Mouse (Mus musculus) stomach, embryonic 15.5 days (tissue): Measurements from ENCODE around the gene Hist2h2aa1. TPM values are rescaled to one million over a fixed set of nuclear protein-coding genes. Genes with fewer than 3 reads are reported as not detected.
"Not testable (repeated sequence)": the region's sequence is repeated elsewhere in the genome, so short reads cannot be mapped to it uniquely, and the experiment has no call there.

Experiments
- ATAC-seq: fragments of 200-750 bp; cut with Nextera tagmentation; 2 replicates; pipeline ENCODE4 v1.8.0; 2017; ENCODE audit warnings: low read depth, moderate number of reproducible peaks, moderate TSS enrichment; ENCODE audit not compliant: insufficient read depth, low FRiP score
- H3K27ac ChIP-seq: fragments of 300-500 bp; sonication (generic); 2 replicates; pipeline ENCODE4 v1.5.1; 2015; ENCODE audit warnings: mild to moderate bottlenecking, inconsistent platforms
- H3K27me3 ChIP-seq: fragments of 300-500 bp; sonication (generic); replicated peaks from 2 replicates; pipeline ENCODE4 v1.6.1; 2015; ENCODE audit warnings: inconsistent platforms
- H3K36me3 ChIP-seq: fragments of 300-500 bp; sonication (generic); 2 replicates; pipeline ENCODE4 v1.6.1; 2015; ENCODE audit warnings: inconsistent platforms
- H3K4me1 ChIP-seq: fragments of 300-500 bp; sonication (generic); 2 replicates; pipeline ENCODE4 v1.6.1; 2015; ENCODE audit warnings: inconsistent platforms
- H3K4me2 ChIP-seq: fragments of 300-500 bp; sonication (generic); 2 replicates; pipeline ENCODE4 v1.6.1; 2015; ENCODE audit warnings: mild to moderate bottlenecking, inconsistent platforms
- H3K4me3 ChIP-seq: fragments of 300-500 bp; sonication (generic); replicated peaks from 2 replicates; pipeline ENCODE4 v1.5.1; 2015; ENCODE audit warnings: inconsistent platforms
- H3K9ac ChIP-seq: fragments of 300-500 bp; sonication (generic); 2 replicates; pipeline ENCODE4 v1.6.1; 2015; ENCODE audit warnings: inconsistent platforms
- H3K9me3 ChIP-seq: fragments of 300-500 bp; sonication (generic); 2 replicates; pipeline ENCODE4 v1.6.1; 2016; ENCODE audit warnings: inconsistent platforms
- WGBS: fragments of 180-500 bp; shearing (Covaris S2); methylation state at CpG from one replicate; pipeline ENCODE4 v1.1.7; 2015; 5-methylcytosine and 5-hydroxymethylcytosine counted together
- polyA plus RNA-seq: library from polyadenylated mRNA; unstranded; fragments of >200 nt; fragmentation: Nextera tagmentation; extraction: Ambion mirVana; gene quantifications from 2 replicates; pipeline ENCODE4 v1.2.1, GENCODE M21; 2015

Gene Hist2h2aa1
- polyA plus RNA-seq, 1 experiment from 2014 or later, result 23.0 TPM

DNA sequence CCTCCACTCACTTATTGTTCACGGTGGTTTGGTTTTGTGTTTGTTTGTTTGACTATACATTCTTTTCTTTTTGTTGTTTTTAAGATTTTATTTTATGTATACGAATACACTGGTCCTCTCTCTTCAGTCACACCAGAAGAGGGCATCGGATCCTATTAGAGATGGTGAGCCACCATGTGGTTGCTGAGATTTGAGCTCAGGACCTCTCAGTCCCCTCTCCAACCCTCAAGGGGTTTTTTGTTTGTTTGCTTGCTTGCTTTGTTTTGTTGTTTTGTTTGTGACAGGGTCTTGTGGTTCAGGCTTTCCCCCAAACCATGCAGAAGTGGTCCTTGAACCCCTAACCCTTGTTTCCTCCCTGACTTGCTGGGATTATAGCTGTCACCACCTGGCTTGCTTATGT is 16.3 kb downstream of the Hist2h2aa1 start:
- no peaks in the 10 kb centered on the region for H3K36me3 ChIP-seq
- peak overlapping the region; percentile 99 for H3K27ac ChIP-seq
- 55% methylated on average over 3 of the region's 3 CpGs for WGBS
- no peaks in the 10 kb centered on the region for H3K27me3 ChIP-seq
- peak overlapping the region; percentile 64; the same call in 1 of the 2 replicates for H3K4me3 ChIP-seq
- H3K4me2 ChIP-seq, result peak overlapping the region; percentile 73
- H3K9me3 ChIP-seq, result no peaks in the 10 kb centered on the region
- H3K4me1 ChIP-seq, result peaks cover 10% of the 10 kb centered on the region
- H3K9ac ChIP-seq, result peak overlapping the region; percentile 66; the same call in 1 of the 2 replicates
- ATAC-seq, result no peak

DNA sequence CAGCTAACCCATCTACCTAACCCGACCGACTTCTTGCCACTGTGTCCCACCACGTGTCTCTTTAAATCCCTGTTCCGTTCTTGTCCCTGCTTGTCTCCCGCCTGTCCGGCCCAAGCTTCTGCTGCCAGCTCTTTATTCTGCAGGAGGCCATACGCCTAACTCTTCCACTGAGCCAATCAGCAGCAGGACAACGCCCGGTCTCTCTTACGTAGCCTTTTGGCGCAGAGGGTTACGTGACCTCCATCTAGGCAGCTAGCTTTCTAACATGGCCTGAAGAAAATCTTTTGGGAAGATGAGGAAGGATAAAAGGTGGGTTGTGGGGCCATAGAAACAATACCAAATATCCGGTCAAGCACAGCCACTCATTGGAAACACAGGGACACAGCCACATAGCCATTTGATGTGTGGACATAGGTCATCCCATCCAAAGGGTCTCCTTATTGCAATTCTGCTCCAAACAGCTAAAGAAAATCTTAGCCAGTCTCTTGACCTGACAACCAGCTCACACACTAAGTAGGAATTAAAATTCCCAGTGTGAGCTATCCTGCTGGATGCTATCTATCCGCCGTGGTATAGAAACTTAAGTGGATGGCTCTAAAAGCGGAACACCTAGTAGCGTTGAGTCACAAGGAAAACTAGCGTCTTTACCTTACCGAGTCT is 17.0 kb downstream of the Hist2h2aa1 start:
- Histone ChIP-seq H3K27me3 (no peaks in the 10 kb centered on the region), H3K36me3 (no peaks in the 10 kb centered on the region), H3K4me2 (peak overlapping the region; percentile 73), H3K4me3 (peak overlapping the region; percentile 64), H3K4me1 (peaks cover 13% of the 10 kb centered on the region), H3K27ac (peak overlapping the region; percentile 99), H3K9me3 (no peaks in the 10 kb centered on the region), H3K9ac (peak overlapping the region; percentile 66)
- under 1% methylated on average over 19 of the region's 19 CpGs for WGBS
- peak; percentile 77 for ATAC-seq

DNA sequence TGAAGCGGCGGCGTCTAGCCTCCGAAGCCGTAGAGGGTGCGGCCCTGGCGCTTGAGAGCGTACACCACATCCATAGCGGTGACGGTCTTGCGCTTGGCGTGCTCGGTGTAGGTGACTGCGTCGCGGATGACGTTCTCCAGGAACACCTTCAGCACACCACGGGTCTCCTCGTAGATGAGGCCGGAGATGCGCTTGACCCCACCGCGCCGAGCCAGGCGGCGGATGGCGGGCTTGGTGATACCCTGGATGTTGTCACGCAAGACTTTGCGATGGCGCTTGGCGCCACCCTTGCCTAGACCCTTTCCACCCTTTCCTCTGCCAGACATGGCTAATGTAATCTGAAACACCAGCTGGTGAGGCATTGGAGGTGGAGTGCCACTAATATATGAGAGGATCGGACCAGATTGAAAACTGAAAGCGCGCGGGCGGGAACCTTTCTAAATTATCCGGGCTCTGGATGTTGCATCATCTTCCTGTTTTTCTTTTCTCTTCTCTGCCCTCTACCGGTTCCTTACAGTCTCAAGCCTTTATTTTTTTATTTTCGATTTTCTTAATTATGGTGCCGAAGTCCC is 17.8 kb downstream of the Hist2h2aa1 start, which contains the start of gene Hist2h4:
TSS of gene Hist2h4 (minus strand) at position 333 of the 572 bp plus-strand sequence.
- peaks cover 13% of the 10 kb centered on the region for H3K4me1 ChIP-seq
- H3K9me3 ChIP-seq, result no peaks in the 10 kb centered on the region
- H3K4me3 ChIP-seq, result peak within 1 kb of the TSS; percentile 64
- H3K27ac ChIP-seq, result peak within 1 kb of the TSS; percentile 99
- H3K9ac ChIP-seq, result peak within 1 kb of the TSS; percentile 66
- 1% methylated on average over 40 of the region's 40 CpGs for WGBS
- peak; percentile 90 for ATAC-seq
- peak within 1 kb of the TSS; percentile 73 for H3K4me2 ChIP-seq
- H3K27me3 ChIP-seq, result no peaks in the 10 kb centered on the region
- H3K36me3 ChIP-seq, result no peaks in the 10 kb centered on the region

DNA sequence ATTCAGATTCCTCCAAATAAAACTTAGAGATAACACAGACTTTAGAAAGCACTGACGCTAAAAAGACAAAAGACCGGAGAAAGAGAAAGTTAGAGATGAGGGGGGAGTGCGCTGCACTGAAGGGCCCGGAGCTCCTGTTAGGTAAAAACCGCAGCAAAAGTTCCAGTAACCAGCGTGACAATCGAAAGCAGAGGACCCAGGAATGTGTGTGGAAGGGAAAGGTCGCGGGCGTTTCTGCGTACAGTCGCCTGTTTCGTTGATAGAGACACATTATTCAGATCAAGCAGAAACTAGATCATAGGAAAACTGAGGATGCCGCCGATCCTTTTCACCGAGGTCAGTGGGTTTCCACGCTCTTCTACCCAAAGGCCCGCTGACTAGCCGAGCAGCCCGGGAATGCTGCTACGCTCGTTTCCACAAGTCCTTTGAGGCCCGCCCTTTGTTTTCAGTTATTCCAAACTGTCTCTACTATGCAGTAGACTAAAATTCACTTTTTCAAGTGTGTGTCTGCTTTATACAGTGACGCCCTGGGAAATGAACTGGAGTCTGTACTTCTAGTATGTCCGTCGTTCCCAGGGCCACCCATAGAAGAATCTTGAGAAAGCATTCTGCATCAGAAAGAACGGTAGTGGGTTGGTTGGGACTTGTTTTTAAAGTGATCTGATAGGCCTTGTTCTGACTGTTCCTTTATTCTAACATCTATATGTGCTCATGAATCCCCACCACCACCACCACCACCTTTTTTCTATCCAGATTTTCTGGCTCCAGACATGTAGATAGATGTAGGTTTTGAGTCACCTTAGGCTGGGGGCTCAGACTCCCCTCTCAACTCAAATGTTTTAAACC is 18.5 kb downstream of the Hist2h2aa1 start:
- H3K27ac ChIP-seq, result peak overlapping the region; percentile 99
- 6% methylated on average over 27 of the region's 27 CpGs for WGBS
- no peaks in the 10 kb centered on the region for H3K9me3 ChIP-seq
- H3K36me3 ChIP-seq, result no peaks in the 10 kb centered on the region
- ATAC-seq, result no peak
- peak overlapping the region; percentile 59 for H3K4me2 ChIP-seq
- H3K9ac ChIP-seq, result peak overlapping the region; percentile 41
- peaks cover 13% of the 10 kb centered on the region for H3K4me1 ChIP-seq
- H3K4me3 ChIP-seq, result peak overlapping the region; percentile 64
- no peaks in the 10 kb centered on the region for H3K27me3 ChIP-seq

DNA sequence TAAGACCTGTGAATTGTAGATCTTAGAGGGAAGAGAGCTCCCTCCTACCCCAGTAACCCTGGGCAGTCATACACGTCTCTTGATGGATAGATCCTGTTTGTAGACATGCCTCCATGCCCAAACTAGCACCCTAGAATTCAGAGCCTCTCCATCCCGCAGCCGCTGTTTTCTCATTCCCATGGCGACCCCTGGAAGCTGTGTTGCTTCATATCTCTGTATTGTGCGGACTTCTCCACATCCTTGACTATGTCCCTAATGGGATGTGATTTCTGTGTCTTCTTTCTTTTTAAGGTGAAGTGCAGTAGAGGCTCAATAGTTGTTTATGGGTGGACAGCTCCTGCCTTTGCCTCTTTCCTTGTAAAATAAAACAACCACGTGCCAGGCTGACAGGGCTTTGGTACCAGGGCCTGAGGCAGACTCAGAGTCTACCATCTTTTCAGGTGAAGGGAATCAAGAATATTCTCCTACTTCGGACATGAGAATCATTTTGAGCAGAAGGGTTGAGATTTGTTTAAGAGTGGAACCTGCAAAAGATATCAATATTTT is 19.2 kb downstream of the Hist2h2aa1 start:
- H3K4me2 ChIP-seq, result peak overlapping the region; percentile 59
- peak overlapping the region; percentile 99 for H3K27ac ChIP-seq
- ATAC-seq, result no peak
- 74% methylated on average over 7 of the region's 7 CpGs for WGBS
- no peaks in the 10 kb centered on the region for H3K27me3 ChIP-seq
- H3K4me3 ChIP-seq, result peak overlapping the region; percentile 64; the same call in 1 of the 2 replicates
- H3K36me3 ChIP-seq, result no peaks in the 10 kb centered on the region
- H3K9me3 ChIP-seq, result no peaks in the 10 kb centered on the region
- peaks cover 13% of the 10 kb centered on the region for H3K4me1 ChIP-seq
- H3K9ac ChIP-seq, result no peak overlapping the region

DNA sequence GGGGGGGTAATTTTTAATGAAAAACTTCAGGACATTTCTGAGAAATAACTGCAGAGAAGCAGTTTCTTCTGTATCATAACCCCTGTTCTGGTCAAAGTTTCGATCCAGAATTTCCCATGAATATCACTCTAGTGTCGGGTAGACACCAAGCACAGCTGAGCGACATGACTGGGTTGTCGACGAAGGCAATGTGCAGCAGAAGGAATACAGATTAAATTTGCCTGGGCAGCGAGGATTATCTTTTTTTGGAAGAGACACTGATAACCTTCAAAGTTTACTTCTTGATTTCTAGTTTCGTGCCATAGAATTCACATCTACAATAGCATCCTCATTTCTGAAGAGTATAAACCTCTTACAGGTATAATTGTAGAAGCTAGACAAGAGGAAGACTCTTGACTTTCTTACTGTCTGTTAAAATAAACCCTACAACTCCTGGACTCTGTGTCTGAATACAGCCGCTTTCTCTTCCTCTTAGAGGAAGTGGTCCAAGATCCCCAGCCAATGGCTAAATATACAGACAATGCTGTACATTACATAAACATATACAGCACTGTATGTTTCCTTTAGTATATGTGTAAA is 20.9 kb downstream of the Hist2h2aa1 start:
- peaks cover 13% of the 10 kb centered on the region for H3K4me1 ChIP-seq
- no peak overlapping the region for H3K9ac ChIP-seq
- WGBS, result 80% methylated on average over 8 of the region's 8 CpGs
- H3K9me3 ChIP-seq, result no peaks in the 10 kb centered on the region
- H3K36me3 ChIP-seq, result no peaks in the 10 kb centered on the region
- no peak overlapping the region for H3K4me3 ChIP-seq
- H3K27ac ChIP-seq, result no peak overlapping the region
- H3K27me3 ChIP-seq, result no peaks in the 10 kb centered on the region
- ATAC-seq, result no peak
- no peak overlapping the region for H3K4me2 ChIP-seq

DNA sequence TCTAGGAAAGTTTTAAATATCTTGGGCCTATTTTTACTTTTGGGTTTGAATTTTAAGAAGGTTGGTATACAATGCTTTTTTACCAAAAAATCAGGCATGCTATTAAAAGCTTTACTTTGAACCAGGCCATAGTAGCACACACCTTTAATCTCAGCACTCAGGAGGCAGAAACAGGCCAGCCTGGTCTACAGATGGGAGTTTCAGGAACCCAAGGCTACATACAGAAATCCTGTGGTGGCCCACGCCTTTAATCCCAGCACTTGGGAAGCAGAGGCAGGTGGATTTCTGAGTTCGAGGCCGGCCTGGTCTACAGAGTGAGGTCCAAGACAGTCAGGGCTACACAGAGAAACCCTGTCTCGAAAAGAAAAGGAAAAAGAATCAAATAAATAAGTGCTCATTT is 22.2 kb downstream of the Hist2h2aa1 start:
- H3K4me2 ChIP-seq, result peak overlapping the region; percentile 60
- H3K9me3 ChIP-seq, result no peaks in the 10 kb centered on the region
- peaks cover 7% of the 10 kb centered on the region for H3K4me1 ChIP-seq
- peak overlapping the region; percentile 97 for H3K27ac ChIP-seq
- no peak overlapping the region for H3K4me3 ChIP-seq
- no peak overlapping the region for H3K9ac ChIP-seq
- H3K36me3 ChIP-seq, result no peaks in the 10 kb centered on the region
- H3K27me3 ChIP-seq, result no peaks in the 10 kb centered on the region
- no peak for ATAC-seq
- 67% methylated on average over 4 of the region's 4 CpGs for WGBS

DNA sequence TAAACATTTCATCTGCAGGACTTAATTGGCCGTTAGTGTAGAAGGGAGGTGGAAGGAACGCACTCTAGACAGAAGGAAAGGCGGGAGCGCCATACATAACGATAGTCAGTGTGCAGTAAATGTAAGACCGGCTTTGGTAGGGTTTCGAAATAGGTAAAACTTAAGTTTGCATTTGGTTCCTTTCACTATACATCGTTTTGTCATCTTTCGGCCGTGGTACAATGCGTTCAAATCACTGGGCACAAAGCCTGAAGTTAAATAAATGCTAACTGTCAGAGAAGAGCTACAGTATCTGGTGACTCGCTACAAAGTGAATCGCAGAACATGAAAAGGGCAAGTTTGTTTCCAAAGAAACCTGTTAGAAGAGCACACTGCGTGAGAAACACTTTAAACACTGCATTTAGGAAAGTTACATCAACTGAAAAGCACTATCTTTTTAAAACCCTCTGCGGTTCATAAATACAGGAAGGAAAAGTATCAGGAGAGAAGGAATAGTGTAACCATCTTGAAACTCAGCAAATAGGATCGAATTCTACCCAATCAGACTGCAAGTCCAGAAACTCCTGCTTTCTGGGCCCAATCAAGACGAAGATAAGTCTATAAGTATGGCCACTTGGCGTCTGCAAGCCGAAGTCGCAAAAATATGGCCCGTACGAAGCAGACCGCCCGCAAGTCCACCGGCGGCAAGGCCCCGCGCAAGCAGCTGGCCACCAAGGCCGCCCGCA is 22.9 kb downstream of the Hist2h2aa1 start, which contains the start of gene Hist2h3b:
TSS of gene Hist2h3b (plus strand) at position 604 of the 725 bp plus-strand sequence.
- WGBS, result 13% methylated on average over 30 of the region's 30 CpGs
- Histone ChIP-seq H3K27me3 (no peaks in the 10 kb centered on the region), H3K9ac (peak within 1 kb of the TSS; percentile 0; the same call in 1 of the 2 replicates), H3K9me3 (no peaks in the 10 kb centered on the region), H3K36me3 (no peaks in the 10 kb centered on the region), H3K4me2 (peak within 1 kb of the TSS; percentile 65), H3K4me1 (peaks cover 7% of the 10 kb centered on the region), H3K27ac (peak within 1 kb of the TSS; percentile 98), H3K4me3 (peak within 1 kb of the TSS; percentile 45)
- peak; percentile 62 for ATAC-seq

DNA sequence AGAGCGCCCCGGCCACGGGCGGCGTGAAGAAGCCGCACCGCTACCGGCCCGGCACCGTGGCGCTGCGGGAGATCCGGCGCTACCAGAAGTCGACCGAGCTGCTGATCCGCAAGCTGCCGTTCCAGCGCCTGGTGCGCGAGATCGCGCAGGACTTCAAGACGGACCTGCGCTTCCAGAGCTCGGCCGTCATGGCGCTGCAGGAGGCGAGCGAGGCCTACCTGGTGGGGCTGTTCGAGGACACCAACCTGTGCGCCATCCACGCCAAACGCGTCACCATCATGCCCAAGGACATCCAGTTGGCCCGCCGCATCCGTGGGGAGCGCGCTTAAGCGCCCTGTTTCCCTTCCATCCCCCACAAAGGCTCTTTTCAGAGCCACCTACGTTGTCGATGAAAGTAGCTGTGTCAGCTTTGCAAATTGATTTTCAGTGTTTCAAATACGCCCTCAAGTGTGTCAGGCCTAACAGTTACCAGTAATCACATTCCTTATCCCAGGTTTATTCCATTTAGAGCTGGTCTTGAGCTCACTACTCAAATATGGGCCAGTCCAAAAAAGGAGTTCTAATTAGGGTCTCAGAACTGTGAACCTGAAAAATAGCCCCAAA is 23.6 kb downstream of the Hist2h2aa1 start:
- H3K4me2 ChIP-seq, result peak overlapping the region; percentile 65
- not testable (repeated sequence) for H3K27me3 ChIP-seq, H3K9ac ChIP-seq, H3K4me1 ChIP-seq, H3K36me3 ChIP-seq, H3K9me3 ChIP-seq
- ATAC-seq, result peak; percentile 13
- peak overlapping the region; percentile 98 for H3K27ac ChIP-seq
- WGBS, result 0% methylated on average over 15 of the region's 44 CpGs
- H3K4me3 ChIP-seq, result peak overlapping the region; percentile 45

DNA sequence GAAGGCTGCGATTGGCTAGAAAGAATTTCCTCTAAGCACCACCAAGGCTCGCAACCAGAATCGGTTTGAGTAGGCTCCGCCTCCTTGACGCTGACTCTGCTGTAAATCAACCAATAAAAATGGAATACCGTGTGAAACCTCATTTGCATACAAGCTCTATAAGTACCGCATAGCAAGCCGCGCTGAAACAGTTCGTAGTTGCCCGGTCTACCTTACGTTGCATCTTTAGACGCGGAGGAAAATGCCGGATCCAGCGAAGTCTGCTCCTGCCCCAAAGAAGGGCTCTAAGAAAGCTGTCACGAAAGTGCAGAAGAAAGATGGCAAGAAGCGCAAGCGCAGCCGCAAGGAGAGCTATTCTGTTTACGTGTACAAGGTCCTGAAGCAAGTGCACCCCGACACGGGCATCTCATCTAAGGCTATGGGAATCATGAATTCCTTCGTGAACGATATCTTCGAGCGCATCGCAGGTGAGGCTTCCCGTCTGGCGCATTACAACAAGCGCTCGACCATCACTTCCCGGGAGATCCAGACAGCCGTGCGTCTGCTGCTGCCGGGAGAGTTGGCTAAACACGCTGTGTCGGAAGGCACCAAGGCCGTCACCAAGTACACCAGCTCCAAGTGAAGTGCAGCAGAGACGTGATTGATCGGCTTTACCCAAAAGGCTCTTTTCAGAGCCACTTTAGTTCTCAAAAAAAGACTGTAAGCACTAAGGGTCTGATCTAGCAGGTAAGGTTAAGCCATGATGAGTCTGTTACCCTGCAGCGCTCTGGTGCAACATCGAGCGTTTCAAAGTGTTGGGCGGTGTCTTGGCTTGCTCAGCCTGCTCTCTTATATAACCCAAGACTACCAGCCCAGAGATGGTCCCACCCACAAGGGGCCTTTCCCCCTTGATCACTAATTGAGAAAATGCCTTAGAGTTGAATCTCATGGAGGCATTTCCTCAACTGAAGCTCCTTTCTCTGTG is 24.5 kb downstream of the Hist2h2aa1 start, which contains the start of gene Hist2h2bb:
TSS of gene Hist2h2bb (plus strand) at position 242 of the 964 bp plus-strand sequence.
- WGBS, result under 1% methylated on average over 45 of the region's 45 CpGs
- H3K4me1 ChIP-seq, result peaks cover 3% of the 10 kb centered on the region; the same call in 1 of the 2 replicates
- peak within 1 kb of the TSS; percentile 42 for H3K9ac ChIP-seq
- peak within 1 kb of the TSS; percentile 65 for H3K4me2 ChIP-seq
- peak; percentile 94 for ATAC-seq
- peak within 1 kb of the TSS; percentile 98 for H3K27ac ChIP-seq
- H3K27me3 ChIP-seq, result no peaks in the 10 kb centered on the region
- H3K9me3 ChIP-seq, result no peaks in the 10 kb centered on the region
- H3K36me3 ChIP-seq, result no peaks in the 10 kb centered on the region
- H3K4me3 ChIP-seq, result peak within 1 kb of the TSS; percentile 54
